Mouse (Mus musculus): ENCODE results near the gene Atp8a2. TPM values are rescaled to one million over a fixed set of nuclear protein-coding genes. Genes with fewer than 3 reads are reported as not detected.

The Atp8a2 gene
- polyA plus RNA-seq, 1 experiment from 2014 or later = 1.2 TPM

- Histone ChIP-seq H3K4me2 (no peak overlapping the region), H3K36me3 (no peaks in the 10 kb centered on the region)
These were observed 114.2 kb downstream of the Atp8a2 start for GRCm38 (mm10) chr14:60082771-60083170.

GRCm38 (mm10) chr14:60072496-60072895 is 124.5 kb downstream of the Atp8a2 start:
- 81% methylated on average over 4 of the region's 4 CpGs for WGBS
- H3K9me3 ChIP-seq (replicated peaks) = no peaks in the 10 kb centered on the region
- no peak for ATAC-seq (replicated peaks; ENCODE audit: low FRiP score)
- no peaks in the 10 kb centered on the region for H3K27me3 ChIP-seq
- no peak overlapping the region for H3K27ac ChIP-seq
- no peak overlapping the region for H3K9ac ChIP-seq
- H3K4me2 ChIP-seq = no peak overlapping the region
- H3K36me3 ChIP-seq = no peaks in the 10 kb centered on the region
- no peaks in the 10 kb centered on the region for H3K4me1 ChIP-seq
- no peak overlapping the region for H3K4me3 ChIP-seq (replicated peaks)

More at GRCm38 (mm10) chr14:60082771-60083170, 114.2 kb downstream of the Atp8a2 start:
- H3K27ac ChIP-seq = no peak overlapping the region
- no peak overlapping the region for H3K9ac ChIP-seq
- WGBS = 87% methylated on average over 8 of the region's 8 CpGs
- peaks cover 9% of the 10 kb centered on the region for H3K4me1 ChIP-seq
- no peaks in the 10 kb centered on the region for H3K9me3 ChIP-seq (replicated peaks)
- no peak for ATAC-seq (replicated peaks; ENCODE audit: low FRiP score)
- H3K27me3 ChIP-seq = peaks cover 7% of the 10 kb centered on the region; the same call in 1 of the 2 replicates
- H3K4me3 ChIP-seq (replicated peaks) = no peak overlapping the region

DNA sequence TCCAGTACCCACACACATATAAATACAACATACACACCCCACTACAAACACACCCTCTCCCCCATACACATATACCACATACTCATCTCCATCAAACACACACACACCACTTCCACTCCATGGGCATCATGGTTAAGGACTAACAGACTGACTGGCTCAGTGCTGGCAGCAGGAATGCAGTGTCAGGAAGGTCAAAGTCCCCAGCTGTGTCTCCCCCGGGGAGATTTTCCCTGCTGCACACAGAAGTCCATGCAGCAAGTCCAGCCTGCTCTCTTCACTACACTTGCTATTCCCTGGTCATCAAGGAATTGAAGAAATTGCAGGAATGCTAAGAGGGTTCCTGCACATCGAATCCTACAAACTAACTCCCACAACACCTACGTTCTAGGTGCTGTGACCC is 131.8 kb downstream of the Atp8a2 start:
- WGBS = 53% methylated on average over 3 of the region's 3 CpGs
- H3K27ac ChIP-seq = no peak overlapping the region
- no peak overlapping the region for H3K4me2 ChIP-seq
- 0 out of 2 replicates have a peak, but pooled peaks have one; percentile 29 for ATAC-seq (replicated peaks; ENCODE audit: low FRiP score)
- H3K9me3 ChIP-seq (replicated peaks) = no peaks in the 10 kb centered on the region
- H3K4me1 ChIP-seq = no peaks in the 10 kb centered on the region
- H3K27me3 ChIP-seq = no peaks in the 10 kb centered on the region
- H3K36me3 ChIP-seq = no peaks in the 10 kb centered on the region
- no peak overlapping the region for H3K4me3 ChIP-seq (replicated peaks)
- no peak overlapping the region for H3K9ac ChIP-seq

DNA sequence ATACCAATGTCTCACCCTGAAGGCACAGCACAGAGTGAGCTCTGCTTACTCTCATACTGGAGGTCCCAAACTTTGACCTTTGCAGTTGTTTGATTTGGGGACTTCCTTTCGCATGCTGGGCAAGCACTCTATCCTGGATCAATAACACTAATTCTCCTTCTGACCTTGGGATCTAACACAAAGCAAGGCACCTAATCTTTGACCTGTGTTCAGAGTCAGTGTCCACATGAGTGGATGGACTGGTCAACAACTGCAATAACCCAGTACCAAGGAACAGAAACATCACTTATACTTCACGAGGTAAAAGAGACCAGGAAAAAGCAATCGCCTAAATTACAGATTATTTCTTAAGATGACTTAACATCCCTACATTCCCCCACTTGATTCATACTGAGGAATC is 136.0 kb downstream of the Atp8a2 start:
- Histone ChIP-seq H3K9me3 (replicated peaks) (no peaks in the 10 kb centered on the region), H3K4me1 (no peaks in the 10 kb centered on the region), H3K4me3 (replicated peaks) (no peak overlapping the region), H3K27me3 (no peaks in the 10 kb centered on the region), H3K36me3 (no peaks in the 10 kb centered on the region), H3K9ac (no peak overlapping the region), H3K27ac (no peak overlapping the region), H3K4me2 (no peak overlapping the region)
- ATAC-seq (replicated peaks; ENCODE audit: low FRiP score) = no peak
- WGBS = 84% methylated on average over 3 of the region's 3 CpGs

- Histone ChIP-seq H3K27ac (no peak overlapping the region), H3K4me3 (replicated peaks) (no peak overlapping the region), H3K9me3 (replicated peaks) (no peaks in the 10 kb centered on the region), H3K4me1 (no peaks in the 10 kb centered on the region), H3K9ac (no peak overlapping the region), H3K36me3 (no peaks in the 10 kb centered on the region), H3K27me3 (no peaks in the 10 kb centered on the region), H3K4me2 (no peak overlapping the region)
- WGBS = 46% methylated on average over 3 of the region's 3 CpGs
- ATAC-seq (replicated peaks; ENCODE audit: low FRiP score) = no peak
These were observed 138.1 kb downstream of the Atp8a2 start for GRCm38 (mm10) chr14:60058867-60059266.

DNA sequence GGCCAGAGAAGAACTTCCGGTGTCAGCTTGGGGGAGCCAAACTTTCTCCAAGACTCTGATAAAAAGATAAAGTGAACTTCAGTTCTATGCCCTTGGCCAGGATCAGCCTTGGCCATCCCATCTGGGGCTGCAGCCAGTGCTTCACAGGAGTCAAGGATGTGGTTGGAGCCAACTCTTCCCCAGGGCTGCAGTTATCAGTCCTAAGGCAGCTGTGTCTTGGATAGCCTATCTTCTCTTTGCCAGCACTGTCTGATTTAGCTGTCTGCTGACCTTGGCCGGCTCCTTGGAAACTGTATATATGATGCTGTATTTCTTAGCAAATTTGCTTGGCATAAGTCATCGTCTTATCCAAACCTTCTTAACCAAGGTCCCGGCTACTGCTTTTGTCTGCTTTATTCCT is 141.7 kb downstream of the Atp8a2 start:
- H3K9me3 ChIP-seq (replicated peaks) = no peaks in the 10 kb centered on the region
- no peaks in the 10 kb centered on the region for H3K4me1 ChIP-seq
- H3K9ac ChIP-seq = no peak overlapping the region
- WGBS = 83% methylated on average over 4 of the region's 4 CpGs
- H3K36me3 ChIP-seq = no peaks in the 10 kb centered on the region
- H3K27me3 ChIP-seq = no peaks in the 10 kb centered on the region
- no peak overlapping the region for H3K4me3 ChIP-seq (replicated peaks)
- ATAC-seq (replicated peaks; ENCODE audit: low FRiP score) = no peak
- H3K4me2 ChIP-seq = no peak overlapping the region
- no peak overlapping the region for H3K27ac ChIP-seq

GRCm38 (mm10) chr14:60030666-60031065 is 166.3 kb downstream of the Atp8a2 start:
- Histone ChIP-seq H3K4me3 (replicated peaks) (no peak overlapping the region), H3K27ac (no peak overlapping the region), H3K4me1 (peaks cover 5% of the 10 kb centered on the region; the same call in 1 of the 2 replicates), H3K4me2 (no peak overlapping the region), H3K36me3 (no peaks in the 10 kb centered on the region), H3K9ac (no peak overlapping the region), H3K27me3 (no peaks in the 10 kb centered on the region), H3K9me3 (replicated peaks) (no peaks in the 10 kb centered on the region)
- 49% methylated on average over 2 of the region's 2 CpGs for WGBS
- ATAC-seq (replicated peaks; ENCODE audit: low FRiP score) = no peak

GRCm38 (mm10) chr14:60027139-60027538 is 169.8 kb downstream of the Atp8a2 start:
- Histone ChIP-seq H3K27ac (no peak overlapping the region), H3K9ac (no peak overlapping the region), H3K4me2 (no peak overlapping the region), H3K4me3 (replicated peaks) (no peak overlapping the region), H3K9me3 (replicated peaks) (no peaks in the 10 kb centered on the region), H3K36me3 (no peaks in the 10 kb centered on the region), H3K27me3 (no peaks in the 10 kb centered on the region), H3K4me1 (peaks cover 5% of the 10 kb centered on the region; the same call in 1 of the 2 replicates)
- no peak for ATAC-seq (replicated peaks; ENCODE audit: low FRiP score)
- WGBS = 40% methylated on average over 1 of the region's 1 CpGs

DNA sequence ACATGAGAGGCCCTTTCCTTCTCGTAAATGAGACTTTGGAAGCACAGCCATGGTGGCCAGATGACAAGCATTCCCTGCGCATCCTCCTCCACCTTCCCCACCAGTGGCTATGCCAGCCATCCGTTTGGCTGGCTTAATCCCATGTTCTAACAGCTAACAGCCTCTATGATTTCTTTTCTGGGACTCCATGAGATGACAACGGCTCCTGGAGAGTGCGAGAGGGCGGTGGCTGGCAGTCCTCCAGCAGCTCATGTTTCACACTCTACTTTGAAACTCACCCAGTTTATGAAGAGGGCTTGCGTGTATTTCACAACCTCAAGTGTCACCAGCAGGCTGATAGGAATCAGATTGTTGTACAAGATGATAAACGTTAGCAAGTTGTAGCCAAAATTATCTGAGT is 170.3 kb downstream of the Atp8a2 start:
- Histone ChIP-seq H3K27me3 (no peaks in the 10 kb centered on the region), H3K9ac (no peak overlapping the region), H3K9me3 (replicated peaks) (no peaks in the 10 kb centered on the region), H3K4me1 (peaks cover 5% of the 10 kb centered on the region; the same call in 1 of the 2 replicates), H3K4me2 (no peak overlapping the region), H3K27ac (no peak overlapping the region), H3K36me3 (no peaks in the 10 kb centered on the region), H3K4me3 (replicated peaks) (no peak overlapping the region)
- ATAC-seq (replicated peaks; ENCODE audit: low FRiP score) = no peak
- WGBS = 34% methylated on average over 8 of the region's 8 CpGs

- 30% methylated on average over 4 of the region's 4 CpGs for WGBS
- Histone ChIP-seq H3K27me3 (peaks cover 9% of the 10 kb centered on the region; the same call in 1 of the 2 replicates), H3K9ac (no peak overlapping the region), H3K27ac (no peak overlapping the region), H3K4me3 (replicated peaks) (no peak overlapping the region), H3K4me2 (no peak overlapping the region), H3K9me3 (replicated peaks) (no peaks in the 10 kb centered on the region), H3K4me1 (no peaks in the 10 kb centered on the region), H3K36me3 (no peaks in the 10 kb centered on the region)
- ATAC-seq (replicated peaks; ENCODE audit: low FRiP score) = peak; percentile 79
These were observed 181.1 kb downstream of the Atp8a2 start for GRCm38 (mm10) chr14:60015891-60016290.

DNA sequence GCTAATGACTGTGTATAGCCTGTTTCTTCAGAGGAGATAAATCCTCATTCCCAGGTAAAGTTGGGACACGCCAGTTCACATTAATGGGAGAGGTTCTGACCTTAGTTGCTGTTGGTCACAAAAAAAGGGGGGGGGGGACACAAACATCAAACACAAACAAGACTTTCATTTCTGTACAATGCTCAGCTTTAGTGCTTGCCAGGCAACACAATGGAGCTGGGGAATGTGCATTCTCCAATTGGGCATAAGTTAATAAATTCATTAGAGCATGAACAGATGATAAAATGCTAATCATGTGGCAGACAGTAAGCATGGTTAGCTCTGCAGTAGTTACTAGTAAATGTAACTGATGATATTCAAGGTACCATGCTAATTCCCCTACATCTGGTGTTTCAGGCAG is 195.2 kb downstream of the Atp8a2 start:
- H3K9ac ChIP-seq = no peak overlapping the region
- no peak overlapping the region for H3K4me2 ChIP-seq
- no peaks in the 10 kb centered on the region for H3K27me3 ChIP-seq
- no peak overlapping the region for H3K4me3 ChIP-seq (replicated peaks)
- H3K36me3 ChIP-seq = no peaks in the 10 kb centered on the region
- H3K9me3 ChIP-seq (replicated peaks) = no peaks in the 10 kb centered on the region
- ATAC-seq (replicated peaks; ENCODE audit: low FRiP score) = no peak
- H3K27ac ChIP-seq = no peak overlapping the region
- WGBS = 82% methylated on average over 1 of the region's 1 CpGs
- H3K4me1 ChIP-seq = no peaks in the 10 kb centered on the region

DNA sequence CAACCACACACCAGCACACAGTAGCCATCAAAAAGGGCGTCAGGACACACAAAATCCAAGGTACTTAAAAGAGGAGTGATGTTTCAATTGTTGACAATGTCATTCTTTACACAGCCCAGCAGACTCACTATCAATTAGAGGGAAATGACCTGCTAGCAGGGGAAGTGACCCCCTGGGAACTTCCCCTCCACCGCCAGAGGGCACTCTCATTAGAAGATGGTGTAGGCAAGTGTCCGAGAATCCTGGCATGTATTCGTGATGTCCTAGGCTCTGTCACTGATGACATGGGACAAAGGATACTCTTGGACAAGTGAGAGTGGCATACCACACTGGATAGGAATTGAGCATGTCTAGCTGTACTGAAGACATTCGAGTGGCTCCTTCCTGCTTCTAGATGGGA is 208.1 kb downstream of the Atp8a2 start:
- 65% methylated on average over 5 of the region's 5 CpGs for whole genome bisulfite sequencing
- no peaks in the 10 kb centered on the region for H3K27me3 ChIP-seq
- no peak for ATAC-seq (replicated peaks; ENCODE audit: low FRiP score)
- H3K9ac ChIP-seq = no peak overlapping the region
- no peaks in the 10 kb centered on the region for H3K36me3 ChIP-seq
- H3K4me3 ChIP-seq (replicated peaks) = no peak overlapping the region
- H3K4me1 ChIP-seq = no peaks in the 10 kb centered on the region
- no peak overlapping the region for H3K27ac ChIP-seq
- no peak overlapping the region for H3K4me2 ChIP-seq
- H3K9me3 ChIP-seq (replicated peaks) = no peaks in the 10 kb centered on the region

DNA sequence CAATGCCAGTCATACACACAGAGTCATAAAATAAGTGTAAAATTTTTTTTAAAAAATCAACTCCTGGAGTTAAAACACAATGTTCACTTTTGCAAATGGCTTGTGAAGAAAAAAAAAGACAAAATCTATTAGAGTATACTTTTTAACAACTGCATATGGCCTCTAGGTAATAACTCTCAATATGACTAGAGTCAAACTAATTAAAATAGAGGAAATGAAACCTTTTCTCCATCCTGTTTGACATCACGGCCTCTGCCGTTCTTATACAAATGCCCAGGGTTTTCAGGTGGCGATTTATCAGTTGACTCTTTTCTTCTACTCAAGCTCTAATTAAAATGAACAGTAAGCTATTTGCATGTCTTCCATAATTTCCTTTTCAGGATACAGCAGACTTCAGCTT is 209.0 kb downstream of the Atp8a2 start:
- Histone ChIP-seq H3K4me1 (no peaks in the 10 kb centered on the region), H3K9me3 (replicated peaks) (no peaks in the 10 kb centered on the region), H3K9ac (no peak overlapping the region), H3K36me3 (no peaks in the 10 kb centered on the region), H3K4me2 (no peak overlapping the region), H3K4me3 (replicated peaks) (no peak overlapping the region), H3K27ac (no peak overlapping the region), H3K27me3 (no peaks in the 10 kb centered on the region)
- WGBS = 82% methylated on average over 3 of the region's 3 CpGs
- no peak for ATAC-seq (replicated peaks; ENCODE audit: low FRiP score)

Data from kidney, embryonic 15.5 days (tissue).